Mouse (Mus musculus) midbrain, embryonic 13.5 days (tissue): ENCODE measurements around the gene Atp5h. TPM values are rescaled to one million over a fixed set of nuclear protein-coding genes. Genes with fewer than 3 reads are reported as not detected.

Source experiments
- ATAC-seq: fragments of 200-750 bp; cut with Nextera tagmentation; 2 replicates; pipeline ENCODE4 v1.8.0; 2017; ENCODE audit warnings: mild to moderate bottlenecking, moderate TSS enrichment, moderate library complexity
- H3K27ac ChIP-seq: fragments of 300-500 bp; sonication (generic); 2 replicates; pipeline ENCODE4 v1.5.1; 2015; ENCODE audit warnings: inconsistent platforms, mild to moderate bottlenecking, moderate library complexity
- H3K27me3 ChIP-seq: fragments of 300-500 bp; sonication (generic); 2 replicates; pipeline ENCODE4 v1.6.1; 2015; ENCODE audit warnings: mild to moderate bottlenecking, inconsistent platforms
- H3K36me3 ChIP-seq: fragments of 300-500 bp; sonication (generic); 2 replicates; pipeline ENCODE4 v1.6.1; 2015; ENCODE audit warnings: mild to moderate bottlenecking, inconsistent platforms
- H3K4me1 ChIP-seq: fragments of 300-500 bp; sonication (generic); replicated peaks from 2 replicates; pipeline ENCODE4 v1.6.1; 2015; ENCODE audit warnings: inconsistent platforms
- H3K4me2 ChIP-seq: fragments of 300-500 bp; sonication (generic); replicated peaks from 2 replicates; pipeline ENCODE4 v1.6.1; 2015; ENCODE audit warnings: moderate library complexity, mild to moderate bottlenecking, inconsistent platforms
- H3K4me3 ChIP-seq: fragments of 300-500 bp; sonication (generic); replicated peaks from 2 replicates; pipeline ENCODE4 v1.5.1; 2015; ENCODE audit warnings: mild to moderate bottlenecking, inconsistent platforms
- H3K9ac ChIP-seq: fragments of 300-500 bp; sonication (generic); replicated peaks from 2 replicates; pipeline ENCODE4 v1.6.1; 2015; ENCODE audit warnings: mild to moderate bottlenecking, inconsistent platforms
- H3K9me3 ChIP-seq: fragments of 300-500 bp; sonication (generic); 2 replicates; pipeline ENCODE4 v1.6.1; 2016; ENCODE audit warnings: mild to moderate bottlenecking, inconsistent platforms
- WGBS: fragments of 180-500 bp; shearing (Covaris S2); methylation state at CpG from one replicate; pipeline ENCODE4 v1.1.7; 2015; 5-methylcytosine and 5-hydroxymethylcytosine counted together
- polyA plus RNA-seq: library from polyadenylated mRNA; unstranded; fragments of >200 nt; fragmentation: Nextera tagmentation; extraction: Ambion mirVana; gene quantifications from 2 replicates; pipeline ENCODE4 v1.2.1, GENCODE M21; 2015

The Atp5h gene
- polyA plus RNA-seq, 1 experiment from 2014 or later: 948 TPM

DNA sequence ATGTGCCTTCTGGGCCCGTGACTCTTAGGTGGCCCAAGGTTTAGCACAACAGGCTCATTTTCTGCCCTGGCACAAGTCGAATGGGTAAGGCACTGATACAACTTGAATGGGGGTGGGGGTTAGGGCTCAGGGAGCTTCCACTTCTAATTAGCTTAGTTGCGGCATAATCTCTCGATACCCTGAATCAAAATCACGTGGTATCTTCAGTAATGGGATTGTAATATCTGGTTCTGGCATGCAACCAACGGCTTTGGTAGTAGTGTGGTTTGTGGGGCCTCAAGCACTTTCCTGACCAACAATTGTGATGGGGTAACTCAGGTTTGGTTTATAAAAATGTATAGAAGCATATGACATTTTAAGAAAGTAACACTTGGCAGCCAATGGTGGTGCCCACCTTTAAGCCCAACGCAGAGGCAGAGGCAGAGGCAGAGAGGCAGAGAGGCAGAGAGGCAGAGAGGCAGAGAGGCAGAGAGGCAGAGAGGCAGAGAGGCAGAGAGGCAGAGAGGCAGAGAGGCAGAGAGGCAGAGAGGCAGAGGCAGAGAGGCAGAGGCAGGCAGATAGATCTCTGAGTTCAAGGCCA, 32.6 kb upstream of the Atp5h start:
- 76% methylated on average over 7 of the region's 7 CpGs for WGBS
- H3K9ac ChIP-seq: no peak overlapping the region
- no peaks in the 10 kb centered on the region for H3K27me3 ChIP-seq
- H3K36me3 ChIP-seq: no peaks in the 10 kb centered on the region
- no peak overlapping the region for H3K4me3 ChIP-seq
- no peak for ATAC-seq
- no peaks in the 10 kb centered on the region for H3K9me3 ChIP-seq
- H3K4me2 ChIP-seq: no peak overlapping the region
- H3K27ac ChIP-seq: no peak overlapping the region
- H3K4me1 ChIP-seq: peaks cover 2% of the 10 kb centered on the region

GRCm38 (mm10) chr11:115451781-115452241, 32.0 kb upstream of the Atp5h start:
- no peaks in the 10 kb centered on the region for H3K4me1 ChIP-seq
- H3K36me3 ChIP-seq: no peaks in the 10 kb centered on the region
- ATAC-seq: no peak
- H3K9ac ChIP-seq: no peak overlapping the region
- H3K9me3 ChIP-seq: no peaks in the 10 kb centered on the region
- no peak overlapping the region for H3K27ac ChIP-seq
- H3K27me3 ChIP-seq: no peaks in the 10 kb centered on the region
- H3K4me3 ChIP-seq: no peak overlapping the region
- WGBS: 89% methylated on average over 8 of the region's 8 CpGs
- H3K4me2 ChIP-seq: no peak overlapping the region

DNA sequence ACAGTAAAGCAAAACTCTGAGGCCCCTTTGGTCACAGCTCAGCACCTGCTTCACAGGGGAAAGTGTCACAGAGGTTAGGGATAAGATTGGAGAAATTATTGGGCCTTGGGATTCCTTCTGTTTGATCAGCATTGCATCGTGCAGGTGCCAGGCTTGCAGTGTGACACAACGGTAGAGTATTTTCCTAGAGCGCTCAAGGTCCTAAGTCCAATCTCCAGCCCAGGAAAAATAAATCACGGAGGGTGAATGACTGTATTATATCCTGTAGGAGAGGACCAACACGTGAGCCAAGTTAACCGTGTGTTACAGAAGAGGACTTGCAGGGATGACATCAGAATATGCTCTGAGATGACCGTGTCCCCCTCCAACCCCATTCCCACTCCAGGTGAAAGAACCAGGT, 30.4 kb upstream of the Atp5h start:
- H3K9me3 ChIP-seq: no peaks in the 10 kb centered on the region
- H3K27ac ChIP-seq: no peak overlapping the region
- WGBS: 93% methylated on average over 7 of the region's 7 CpGs
- ATAC-seq: no peak
- H3K4me2 ChIP-seq: no peak overlapping the region
- H3K36me3 ChIP-seq: no peaks in the 10 kb centered on the region
- no peak overlapping the region for H3K9ac ChIP-seq
- no peaks in the 10 kb centered on the region for H3K4me1 ChIP-seq
- no peak overlapping the region for H3K4me3 ChIP-seq
- no peaks in the 10 kb centered on the region for H3K27me3 ChIP-seq

GRCm38 (mm10) chr11:115448998-115449397, 29.2 kb upstream of the Atp5h start:
- Histone ChIP-seq H3K36me3 (no peaks in the 10 kb centered on the region), H3K4me3 (no peak overlapping the region), H3K4me2 (no peak overlapping the region), H3K27me3 (no peaks in the 10 kb centered on the region), H3K9me3 (no peaks in the 10 kb centered on the region), H3K9ac (no peak overlapping the region), H3K4me1 (no peaks in the 10 kb centered on the region), H3K27ac (no peak overlapping the region)
- WGBS: 61% methylated on average over 7 of the region's 7 CpGs
- no peak for ATAC-seq

DNA sequence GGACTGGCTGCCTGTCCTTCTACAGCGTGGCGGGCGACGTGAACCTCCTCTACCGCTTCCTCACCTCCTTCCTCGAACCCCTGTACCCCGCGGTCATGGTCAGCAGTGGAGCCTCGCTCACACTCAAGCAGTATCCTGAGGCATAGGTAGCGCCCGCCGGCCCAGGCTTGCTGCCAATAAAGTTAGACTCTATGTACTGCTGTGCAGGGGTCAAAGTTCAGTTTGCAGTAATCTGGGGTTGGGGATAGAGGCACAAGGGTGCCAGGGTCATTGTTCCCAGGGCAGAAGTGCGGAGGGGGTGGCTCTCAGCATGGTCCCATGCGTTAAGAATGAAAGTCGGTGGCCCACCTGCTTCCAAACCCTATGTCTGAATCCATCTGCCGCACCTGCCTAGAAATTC, 28.3 kb upstream of the Atp5h start:
- 84% methylated on average over 16 of the region's 16 CpGs for WGBS
- Histone ChIP-seq H3K4me3 (no peak overlapping the region), H3K36me3 (no peaks in the 10 kb centered on the region), H3K4me1 (no peaks in the 10 kb centered on the region), H3K9ac (no peak overlapping the region), H3K9me3 (no peaks in the 10 kb centered on the region), H3K27ac (no peak overlapping the region), H3K27me3 (no peaks in the 10 kb centered on the region), H3K4me2 (no peak overlapping the region)
- ATAC-seq: no peak

DNA sequence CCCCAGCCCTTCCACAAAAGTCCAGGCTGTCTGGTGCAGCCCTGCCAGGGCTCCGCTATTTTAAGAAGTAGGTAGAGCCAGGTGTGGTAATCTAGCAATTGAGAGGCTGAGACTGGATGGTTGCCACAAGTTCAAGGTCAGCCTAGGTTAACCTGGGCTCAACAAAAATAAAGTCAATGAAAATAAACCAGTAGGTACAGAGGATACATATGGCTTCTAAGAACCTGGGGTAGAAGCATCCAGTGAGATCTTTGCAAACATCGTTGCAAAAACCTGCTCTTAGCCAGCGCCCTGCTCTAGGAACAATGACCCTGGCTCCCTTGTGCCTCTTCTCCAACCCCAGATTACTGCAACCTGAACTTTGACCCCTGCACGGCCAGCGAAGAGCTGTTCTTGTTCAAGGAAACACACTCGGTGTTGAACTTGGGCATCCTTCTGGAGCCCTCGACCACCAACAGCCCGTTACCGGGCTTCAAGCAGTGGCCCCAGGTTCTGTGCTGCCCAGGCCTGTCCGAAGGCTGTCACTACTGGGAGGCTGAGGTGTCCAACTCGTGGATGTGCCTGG, 27.6 kb upstream of the Atp5h start:
- Histone ChIP-seq H3K36me3 (no peaks in the 10 kb centered on the region), H3K4me2 (no peak overlapping the region), H3K9me3 (no peaks in the 10 kb centered on the region), H3K27me3 (no peaks in the 10 kb centered on the region), H3K9ac (no peak overlapping the region), H3K4me1 (no peaks in the 10 kb centered on the region), H3K27ac (no peak overlapping the region), H3K4me3 (no peak overlapping the region)
- WGBS: 83% methylated on average over 11 of the region's 11 CpGs
- no peak for ATAC-seq

GRCm38 (mm10) chr11:115446906-115447305, 27.1 kb upstream of the Atp5h start:
- WGBS: 86% methylated on average over 3 of the region's 3 CpGs

GRCm38 (mm10) chr11:115441417-115441816, 21.7 kb upstream of the Atp5h start:
- no peak for ATAC-seq
- WGBS: 54% methylated on average over 15 of the region's 15 CpGs

More at GRCm38 (mm10) chr11:115446906-115447305, 27.1 kb upstream of the Atp5h start:
- no peaks in the 10 kb centered on the region for H3K36me3 ChIP-seq
- H3K4me2 ChIP-seq: no peak overlapping the region
- no peak for ATAC-seq
- H3K27ac ChIP-seq: no peak overlapping the region
- H3K27me3 ChIP-seq: no peaks in the 10 kb centered on the region
- no peaks in the 10 kb centered on the region for H3K4me1 ChIP-seq
- H3K9ac ChIP-seq: no peak overlapping the region
- H3K4me3 ChIP-seq: no peak overlapping the region
- H3K9me3 ChIP-seq: no peaks in the 10 kb centered on the region

DNA sequence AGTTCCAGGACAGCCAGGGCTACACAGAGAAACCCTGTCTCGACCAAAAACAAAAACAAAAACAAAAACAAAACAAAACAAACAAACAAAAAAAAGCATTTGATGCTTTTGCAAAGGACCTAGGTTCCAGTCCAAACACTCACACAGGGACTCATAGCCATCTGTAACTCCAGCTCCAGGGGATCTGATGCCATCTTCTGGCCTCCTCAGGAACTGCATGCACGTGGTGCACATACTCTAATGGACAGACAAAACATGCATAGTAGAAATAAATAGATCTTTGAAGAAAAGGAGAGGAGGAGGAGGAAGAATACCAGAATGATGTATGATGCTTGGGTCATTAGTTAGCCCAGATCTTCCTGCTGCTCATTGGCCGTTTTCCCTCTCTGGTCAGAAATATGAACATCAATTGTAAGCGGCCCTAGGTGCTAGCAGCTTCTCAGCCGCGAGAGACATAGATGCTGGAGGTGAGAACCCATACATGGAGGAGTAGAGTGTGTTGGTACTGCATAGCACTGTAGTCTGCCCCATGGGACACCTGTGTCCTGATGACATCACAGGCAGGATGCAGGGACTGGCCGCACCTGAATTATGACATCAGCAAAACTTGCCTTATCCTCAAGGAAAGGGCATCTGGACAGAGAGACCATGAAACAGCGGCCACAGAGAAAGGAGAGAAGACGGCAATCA, 20.3 kb upstream of the Atp5h start, which contains the start of gene Trim80:
Trim80 (plus strand) TSS at position 640 of the 690 bp plus-strand sequence.
- Histone ChIP-seq H3K27ac (no peak within 1 kb of the TSS), H3K4me1 (peaks cover 16% of the 10 kb centered on the region), H3K27me3 (no peaks in the 10 kb centered on the region), H3K4me3 (no peak within 1 kb of the TSS), H3K9ac (no peak within 1 kb of the TSS), H3K36me3 (no peaks in the 10 kb centered on the region), H3K4me2 (no peak within 1 kb of the TSS), H3K9me3 (no peaks in the 10 kb centered on the region)
- 94% methylated on average over 9 of the region's 9 CpGs for WGBS
- no peak for ATAC-seq

More at GRCm38 (mm10) chr11:115441417-115441816, 21.7 kb upstream of the Atp5h start:
- H3K27ac ChIP-seq: no peak overlapping the region
- no peaks in the 10 kb centered on the region for H3K27me3 ChIP-seq
- no peaks in the 10 kb centered on the region for H3K36me3 ChIP-seq
- no peak overlapping the region for H3K9ac ChIP-seq
- H3K4me3 ChIP-seq: no peak overlapping the region
- H3K9me3 ChIP-seq: no peaks in the 10 kb centered on the region
- H3K4me1 ChIP-seq: peaks cover 4% of the 10 kb centered on the region
- H3K4me2 ChIP-seq: no peak overlapping the region

GRCm38 (mm10) chr11:115439326-115439725, 19.6 kb upstream of the Atp5h start:
- Histone ChIP-seq H3K4me1 (peaks cover 16% of the 10 kb centered on the region), H3K4me2 (no peak overlapping the region), H3K27ac (no peak overlapping the region), H3K9ac (no peak overlapping the region), H3K36me3 (no peaks in the 10 kb centered on the region), H3K4me3 (no peak overlapping the region), H3K27me3 (no peaks in the 10 kb centered on the region), H3K9me3 (no peaks in the 10 kb centered on the region)
- ATAC-seq: no peak
- WGBS: 91% methylated on average over 3 of the region's 3 CpGs

DNA sequence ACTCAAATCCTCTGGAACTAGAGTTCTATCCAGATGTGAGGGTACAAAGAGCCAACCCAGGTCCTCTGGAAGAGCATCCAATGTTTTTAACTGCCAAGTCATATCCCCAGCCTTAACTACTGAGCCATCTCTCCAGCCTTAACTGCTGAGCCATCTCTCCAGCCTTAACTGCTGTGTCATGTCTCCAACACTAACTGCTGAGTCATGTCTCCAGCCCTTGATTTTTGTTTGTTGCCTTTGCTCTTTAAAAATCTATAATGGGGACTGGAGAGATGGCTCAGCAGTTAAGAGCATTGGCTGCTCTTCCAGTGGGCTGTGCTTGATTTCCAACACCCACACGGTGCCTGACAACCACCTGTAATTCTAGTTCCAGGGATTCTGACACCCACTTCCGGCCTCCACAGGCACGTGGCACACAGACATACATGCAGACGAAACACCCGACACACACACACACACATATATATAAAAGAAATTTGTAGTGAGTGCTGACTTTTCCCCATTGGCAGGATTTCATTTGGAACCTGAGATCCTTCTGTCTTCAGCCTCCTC, 17.9 kb upstream of the Atp5h start:
- WGBS: 90% methylated on average over 5 of the region's 5 CpGs
- H3K36me3 ChIP-seq: peaks cover 7% of the 10 kb centered on the region
- no peak overlapping the region for H3K9ac ChIP-seq
- no peaks in the 10 kb centered on the region for H3K9me3 ChIP-seq
- H3K4me3 ChIP-seq: no peak overlapping the region
- H3K27ac ChIP-seq: no peak overlapping the region
- ATAC-seq: no peak
- peaks cover 16% of the 10 kb centered on the region for H3K4me1 ChIP-seq
- no peaks in the 10 kb centered on the region for H3K27me3 ChIP-seq
- H3K4me2 ChIP-seq: no peak overlapping the region

DNA sequence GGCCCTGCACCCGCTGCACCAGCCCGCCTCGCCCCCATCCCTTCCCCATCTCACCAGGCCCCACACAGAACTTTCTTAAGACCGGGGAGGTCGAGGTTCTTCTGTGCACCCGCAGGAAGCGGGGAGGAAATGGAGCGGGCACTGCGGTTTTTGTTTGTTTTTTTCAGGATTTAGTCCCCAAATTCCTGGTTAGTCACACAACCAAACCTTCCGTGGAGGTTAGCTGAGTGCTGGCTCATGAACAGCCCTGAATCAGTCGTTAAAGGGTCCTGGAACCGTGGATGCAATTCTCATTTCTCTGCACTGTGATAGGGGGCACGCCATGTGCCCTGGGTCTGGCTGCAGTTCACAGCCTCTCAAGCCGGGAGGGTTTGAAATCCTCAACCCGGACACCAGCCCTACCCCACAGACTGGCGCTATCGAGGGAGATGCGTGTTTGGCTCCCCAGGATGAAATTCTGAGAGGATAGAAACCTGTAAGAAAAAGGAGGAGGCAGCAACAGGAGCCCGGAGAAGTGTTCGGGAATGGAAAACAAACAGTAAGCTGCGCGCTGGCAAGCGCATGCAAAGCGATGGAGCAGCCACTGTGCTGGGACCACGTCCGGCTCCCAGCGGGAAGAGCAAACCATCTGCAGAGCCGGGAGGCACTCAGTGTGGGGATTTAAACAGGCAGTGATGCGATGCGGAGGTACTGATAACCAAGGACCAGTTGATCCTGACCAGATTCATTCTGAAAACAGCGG, 16.0 kb upstream of the Atp5h start:
- Histone ChIP-seq H3K27ac (no peak overlapping the region), H3K4me2 (peak overlapping the region; percentile 61), H3K36me3 (peaks cover 26% of the 10 kb centered on the region), H3K9ac (peak overlapping the region; percentile 58), H3K4me3 (peak overlapping the region; percentile 31), H3K9me3 (no peaks in the 10 kb centered on the region), H3K4me1 (peaks cover 16% of the 10 kb centered on the region), H3K27me3 (no peaks in the 10 kb centered on the region)
- ATAC-seq: peak; percentile 71; the same call in 1 of the 2 replicates
- WGBS: 3% methylated on average over 31 of the region's 31 CpGs
